Mouse (Mus musculus) erythroblast, embryonic 14.5 days (primary cell): ENCODE results near the gene Bhmt2. TPM values are rescaled to one million over a fixed set of nuclear protein-coding genes. Genes with fewer than 3 reads are reported as not detected.
A peak's percentile ranks its signal among the peaks of the same experiment; 100 is the strongest.

Experiments
- H3K27me3 ChIP-seq: 2 replicates; pipeline ENCODE4 v1.6.1; 2012; ENCODE audit warnings: inconsistent platforms; ENCODE audit not compliant: control insufficient read depth
- H3K36me3 ChIP-seq: 2 replicates; pipeline ENCODE4 v1.6.1; 2012; ENCODE audit warnings: mild to moderate bottlenecking, inconsistent platforms; ENCODE audit not compliant: control insufficient read depth
- H3K4me1 ChIP-seq: 2 replicates; pipeline ENCODE4 v1.6.1; 2012; ENCODE audit warnings: inconsistent platforms; ENCODE audit not compliant: control insufficient read depth
- H3K4me3 ChIP-seq: replicated peaks from 2 replicates; pipeline ENCODE3; 2012; ENCODE audit warnings: moderate library complexity, mild to moderate bottlenecking, inconsistent platforms
- H3K9me3 ChIP-seq: 2 replicates; pipeline ENCODE4 v1.6.1; 2012; ENCODE audit warnings: low read length, inconsistent platforms, mixed read lengths; ENCODE audit not compliant: control insufficient read depth
- GATA1 ChIP-seq: IDR thresholded peaks from 2 replicates; pipeline ENCODE4 v1.6.1; 2012; ENCODE audit warnings: low read length, inconsistent platforms, mixed read lengths
- TAL1 ChIP-seq: IDR thresholded peaks from 3 replicates; pipeline ENCODE4 v1.6.1; 2012; ENCODE audit warnings: low read length, inconsistent platforms, mixed read lengths
- polyA plus RNA-seq: library from polyadenylated mRNA; stranded (reverse); fragments of >175 nt; gene quantifications from 2 replicates; pipeline ENCODE4 v1.2.3, GENCODE M21; 2012

Gene Bhmt2
- polyA plus RNA-seq, result 0.02 TPM in 1 of 2 replicates, not detected in the other

GRCm38 (mm10) chr13:93674131-93674561 is at the start of gene Bhmt2, which contains the start of gene Dmgdh:
Bhmt2 (minus strand) TSS chr13:93674302.
Dmgdh (plus strand) TSS chr13:93674433.
- no peaks in the 10 kb centered on the region for H3K4me1 ChIP-seq
- peak within 1 kb of the TSS; percentile 50 for H3K4me3 ChIP-seq
- TF ChIP-seq GATA1 (no peak), TAL1 (no peak)
- peaks cover 10% of the 10 kb centered on the region for H3K27me3 ChIP-seq
- no peaks in the 10 kb centered on the region for H3K9me3 ChIP-seq
- H3K36me3 ChIP-seq, result no peaks in the 10 kb centered on the region; the same call in 1 of the 2 replicates

- no peak for TF ChIP-seq GATA1
- no peak for TF ChIP-seq TAL1
- no peaks in the 10 kb centered on the region for H3K27me3 ChIP-seq
- H3K9me3 ChIP-seq, result no peaks in the 10 kb centered on the region
- H3K4me1 ChIP-seq, result no peaks in the 10 kb centered on the region
- H3K36me3 ChIP-seq, result no peaks in the 10 kb centered on the region
- no peak overlapping the region for H3K4me3 ChIP-seq
Observed at GRCm38 (mm10) chr13:93723455-93723854, 49.4 kb upstream of the Bhmt2 start.

- Histone ChIP-seq H3K4me3 (no peak overlapping the region), H3K27me3 (no peaks in the 10 kb centered on the region), H3K9me3 (no peaks in the 10 kb centered on the region), H3K36me3 (no peaks in the 10 kb centered on the region), H3K4me1 (no peaks in the 10 kb centered on the region)
- TF ChIP-seq TAL1 (no peak), GATA1 (no peak)
Observed at GRCm38 (mm10) chr13:93721916-93722315, 47.8 kb upstream of the Bhmt2 start.

- peaks cover 3% of the 10 kb centered on the region; the same call in 1 of the 2 replicates for H3K36me3 ChIP-seq
- TF ChIP-seq GATA1, result no peak
- TF ChIP-seq TAL1, result no peak
- no peaks in the 10 kb centered on the region for H3K4me1 ChIP-seq
- no peak overlapping the region for H3K4me3 ChIP-seq
- no peaks in the 10 kb centered on the region for H3K27me3 ChIP-seq
- H3K9me3 ChIP-seq, result no peaks in the 10 kb centered on the region
Observed at GRCm38 (mm10) chr13:93718948-93719347, 44.8 kb upstream of the Bhmt2 start.

GRCm38 (mm10) chr13:93717113-93717512 is 43.0 kb upstream of the Bhmt2 start:
- no peaks in the 10 kb centered on the region for H3K27me3 ChIP-seq
- peaks cover 3% of the 10 kb centered on the region; the same call in 1 of the 2 replicates for H3K36me3 ChIP-seq

GRCm38 (mm10) chr13:93713826-93714225 is 39.7 kb upstream of the Bhmt2 start:
- TF ChIP-seq GATA1, result no peak
- TF ChIP-seq TAL1, result no peak
- Histone ChIP-seq H3K36me3 (peaks cover 3% of the 10 kb centered on the region; the same call in 1 of the 2 replicates), H3K4me3 (no peak overlapping the region), H3K27me3 (no peaks in the 10 kb centered on the region), H3K9me3 (no peaks in the 10 kb centered on the region), H3K4me1 (no peaks in the 10 kb centered on the region)

More at GRCm38 (mm10) chr13:93717113-93717512, 43.0 kb upstream of the Bhmt2 start:
- Histone ChIP-seq H3K9me3 (no peaks in the 10 kb centered on the region), H3K4me1 (no peaks in the 10 kb centered on the region), H3K4me3 (no peak overlapping the region)
- TF ChIP-seq TAL1, result no peak
- no peak for TF ChIP-seq GATA1

GRCm38 (mm10) chr13:93712362-93712761 is 38.3 kb upstream of the Bhmt2 start:
- Histone ChIP-seq H3K4me1 (no peaks in the 10 kb centered on the region), H3K27me3 (no peaks in the 10 kb centered on the region), H3K36me3 (peaks cover 3% of the 10 kb centered on the region; the same call in 1 of the 2 replicates), H3K9me3 (no peaks in the 10 kb centered on the region), H3K4me3 (no peak overlapping the region)
- no peak for TF ChIP-seq TAL1
- no peak for TF ChIP-seq GATA1

- H3K36me3 ChIP-seq, result peaks cover 3% of the 10 kb centered on the region; the same call in 1 of the 2 replicates
- H3K4me1 ChIP-seq, result no peaks in the 10 kb centered on the region
- no peak overlapping the region for H3K4me3 ChIP-seq
- TF ChIP-seq TAL1, result no peak
- no peak for TF ChIP-seq GATA1
- no peaks in the 10 kb centered on the region for H3K9me3 ChIP-seq
- H3K27me3 ChIP-seq, result no peaks in the 10 kb centered on the region
Observed at GRCm38 (mm10) chr13:93711226-93711625, 37.1 kb upstream of the Bhmt2 start.

GRCm38 (mm10) chr13:93710325-93710724 is 36.2 kb upstream of the Bhmt2 start:
- Histone ChIP-seq H3K4me3 (no peak overlapping the region), H3K4me1 (no peaks in the 10 kb centered on the region), H3K36me3 (no peaks in the 10 kb centered on the region; the same call in 1 of the 2 replicates), H3K27me3 (no peaks in the 10 kb centered on the region), H3K9me3 (no peaks in the 10 kb centered on the region)
- TF ChIP-seq TAL1 (no peak), GATA1 (no peak)

GRCm38 (mm10) chr13:93707271-93707670 is 33.2 kb upstream of the Bhmt2 start:
- TF ChIP-seq GATA1, result no peak
- TF ChIP-seq TAL1, result no peak
- Histone ChIP-seq H3K27me3 (no peaks in the 10 kb centered on the region), H3K36me3 (no peaks in the 10 kb centered on the region; the same call in 1 of the 2 replicates), H3K4me3 (no peak overlapping the region), H3K4me1 (no peaks in the 10 kb centered on the region), H3K9me3 (no peaks in the 10 kb centered on the region)
